Mouse (Mus musculus): ENCODE data around the gene Nme8. TPM values are rescaled to one million over a fixed set of nuclear protein-coding genes. Genes with fewer than 3 reads are reported as not detected.

Gene Nme8
- polyA plus RNA-seq (2015; fragmentation: Illumina TruSeq; extraction: RNeasy Lipid Tissue Mini Kit (QIAGEN cat#74804); ENCODE audit: low read depth, low replicate concordance), result not detected

GRCm38 (mm10) chr13:19697790-19698189 lies at the start of gene Nme8:
Gene Nme8, minus strand, starts transcription at chr13:19697794.

GRCm38 (mm10) chr13:19622573-19623227 lies 74.9 kb downstream of the Nme8 start, which contains the start of gene Sfrp4:
Gene Sfrp4, plus strand, starts transcription at chr13:19623104.

DNA sequence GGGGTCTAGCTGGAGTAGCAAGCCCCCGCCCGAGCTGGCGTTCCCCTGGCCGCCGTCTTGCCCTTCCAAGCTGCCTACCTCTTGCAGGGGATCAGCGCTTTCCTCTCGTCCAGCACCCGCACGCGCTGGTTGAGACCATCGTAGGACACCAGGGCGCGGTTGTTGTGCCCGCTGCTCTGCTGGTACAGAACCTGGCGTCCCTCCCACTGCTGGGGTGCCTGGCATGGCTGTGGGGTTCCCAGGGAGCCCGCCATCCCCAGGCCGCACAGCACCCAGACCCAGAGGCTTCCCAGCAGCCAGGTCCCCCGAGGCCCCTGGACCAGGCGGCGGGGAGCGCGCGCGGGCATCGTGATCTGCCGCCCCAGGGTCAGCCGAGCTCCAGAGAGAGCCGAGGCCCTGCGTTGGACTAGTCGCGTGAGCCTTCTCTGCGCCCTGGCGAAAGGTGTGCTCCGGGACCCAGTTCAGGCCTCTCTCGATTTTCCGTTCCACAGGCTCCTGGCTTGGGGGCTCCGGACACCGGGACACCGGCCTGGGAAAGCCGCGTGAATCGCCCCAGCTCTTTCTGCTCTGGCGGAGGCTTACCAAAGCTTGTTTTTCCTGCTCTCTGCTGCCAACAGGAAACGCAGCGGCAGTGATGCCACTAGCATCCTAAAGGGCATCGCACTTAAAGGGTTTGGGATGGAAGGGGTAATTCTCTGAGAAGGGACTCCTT lies 78.2 kb downstream of the Nme8 start, which contains the start of gene Epdr1:
Gene Epdr1 (minus strand): TSS at position 712 of the 712 bp plus-strand sequence.

Other genes with a start within 250 kb of the Nme8 start
- 145 TPM for gene Epdr1, start 77.9 kb downstream of the Nme8 start, polyA plus RNA-seq (2015; fragmentation: Illumina TruSeq; extraction: RNeasy Lipid Tissue Mini Kit (QIAGEN cat#74804); ENCODE audit: low read depth, low replicate concordance)
- 1.8 TPM for gene Sfrp4, start 74.7 kb downstream of the Nme8 start, polyA plus RNA-seq (2015; fragmentation: Illumina TruSeq; extraction: RNeasy Lipid Tissue Mini Kit (QIAGEN cat#74804); ENCODE audit: low read depth, low replicate concordance)
- not detected for gene Gpr141, start 126.5 kb upstream of the Nme8 start, polyA plus RNA-seq (2015; fragmentation: Illumina TruSeq; extraction: RNeasy Lipid Tissue Mini Kit (QIAGEN cat#74804); ENCODE audit: low read depth, low replicate concordance)